Mouse (Mus musculus) cerebellum, adult (tissue): ENCODE data around the gene Vsig10.
"Not testable (repeated sequence)": the region's sequence is repeated elsewhere in the genome, so short reads cannot be mapped to it uniquely, and the experiment has no call there.

Source experiments
- ATAC-seq: cut with Nextera tagmentation; 2 replicates; pipeline ENCODE4 v1.9.2; 2017; ENCODE audit warnings: mild to moderate bottlenecking, moderate library complexity, mixed read lengths; ENCODE audit not compliant: insufficient number of reproducible peaks, low FRiP score, low TSS enrichment

Vsig10 gene

DNA sequence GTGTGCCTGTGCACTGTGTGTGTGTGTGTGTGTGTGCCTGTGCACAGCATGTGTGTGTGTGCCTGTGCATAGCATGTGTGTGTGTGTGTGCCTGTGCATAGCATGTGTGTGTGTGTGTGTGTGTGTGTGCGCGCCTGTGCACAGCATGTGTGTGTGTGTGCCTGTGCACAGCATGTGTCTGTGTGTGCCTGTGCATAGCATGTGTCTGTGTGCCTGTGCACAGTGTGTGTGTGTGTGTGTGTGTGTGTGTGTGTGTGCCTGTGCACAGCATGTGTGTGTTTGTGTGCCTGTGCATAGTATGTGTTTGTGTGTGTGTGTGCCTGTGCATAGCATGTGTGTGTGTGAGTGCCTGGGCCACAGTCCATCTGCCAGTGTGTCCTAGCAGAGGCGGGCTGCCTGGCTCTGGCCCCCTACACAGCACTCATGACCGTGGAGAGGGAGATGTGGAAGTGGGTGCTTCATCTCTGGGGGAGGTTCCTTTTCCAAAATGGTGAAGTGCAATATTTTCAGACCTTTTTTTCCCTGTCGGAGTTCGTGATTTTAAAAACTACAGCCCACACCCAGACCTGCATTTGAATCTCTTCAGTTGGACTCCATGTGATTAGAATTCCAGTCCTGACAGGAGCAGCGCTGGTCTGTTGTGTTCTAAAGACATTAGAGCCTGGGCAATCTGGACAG, 55.6 kb downstream of the Vsig10 start:
- no peak for ATAC-seq

GRCm38 (mm10) chr5:117376331-117376761, 57.5 kb downstream of the Vsig10 start:
- ATAC-seq = no peak

GRCm38 (mm10) chr5:117377731-117378130, 58.8 kb downstream of the Vsig10 start:
- not testable (repeated sequence) for ATAC-seq

- ATAC-seq = no peak
Measured at GRCm38 (mm10) chr5:117380199-117380598, 61.3 kb downstream of the Vsig10 start.

DNA sequence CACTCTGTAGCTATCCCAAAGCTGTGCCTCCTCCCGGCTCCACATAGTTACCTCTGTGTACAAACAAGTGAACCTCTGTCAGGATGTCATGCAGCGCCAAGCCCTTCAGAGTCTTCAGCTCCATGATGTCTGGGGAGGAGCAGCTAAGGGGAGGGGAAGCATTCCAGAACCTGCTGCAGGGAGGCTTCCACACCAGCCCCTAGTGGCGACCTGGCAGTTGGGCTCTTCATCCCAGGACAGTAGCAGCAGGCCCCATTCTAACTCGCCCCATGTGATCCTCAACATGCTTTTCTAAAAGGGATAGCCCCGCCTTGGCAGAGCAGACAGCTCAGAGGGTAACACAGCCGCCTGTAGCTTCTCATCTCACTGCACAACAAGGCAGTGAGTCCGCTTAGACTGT, 62.9 kb downstream of the Vsig10 start:
- ATAC-seq = no peak

- no peak for ATAC-seq
Measured at GRCm38 (mm10) chr5:117383198-117383597, 64.3 kb downstream of the Vsig10 start.

DNA sequence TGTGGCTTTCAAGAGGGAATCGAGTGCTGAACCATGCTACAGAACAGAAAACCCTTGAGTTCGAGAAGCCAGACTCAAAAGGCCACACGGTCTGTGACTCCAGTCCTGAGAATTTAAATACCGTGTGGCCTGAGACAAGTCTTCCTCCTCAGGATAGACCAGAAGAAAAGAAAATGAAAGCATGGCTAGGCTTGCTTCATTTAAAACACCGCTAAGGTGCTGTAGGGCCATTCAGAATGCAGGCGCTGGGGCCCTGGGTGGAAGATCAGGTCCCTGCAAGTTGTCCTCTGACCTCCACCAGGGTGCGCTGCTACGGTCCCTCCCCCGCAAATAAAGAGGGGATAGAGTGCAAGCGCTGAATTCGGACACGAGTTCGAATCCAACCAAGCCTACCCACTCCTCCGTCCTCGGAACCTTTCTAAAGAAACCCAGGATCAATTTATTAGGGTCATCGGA, 69.4 kb downstream of the Vsig10 start:
- 0 out of 2 replicates have a peak, but pooled peaks have one; percentile 50 for ATAC-seq

- ATAC-seq = peak; percentile 96
Measured at GRCm38 (mm10) chr5:117388877-117389276, 70.0 kb downstream of the Vsig10 start, which contains the start of gene Rfc5. Gene Rfc5 (minus strand): TSS chr5:117389047.

- no peak for ATAC-seq
Measured at GRCm38 (mm10) chr5:117390895-117391294, 72.0 kb downstream of the Vsig10 start.

GRCm38 (mm10) chr5:117395834-117396233, 77.0 kb downstream of the Vsig10 start:
- ATAC-seq = no peak

DNA sequence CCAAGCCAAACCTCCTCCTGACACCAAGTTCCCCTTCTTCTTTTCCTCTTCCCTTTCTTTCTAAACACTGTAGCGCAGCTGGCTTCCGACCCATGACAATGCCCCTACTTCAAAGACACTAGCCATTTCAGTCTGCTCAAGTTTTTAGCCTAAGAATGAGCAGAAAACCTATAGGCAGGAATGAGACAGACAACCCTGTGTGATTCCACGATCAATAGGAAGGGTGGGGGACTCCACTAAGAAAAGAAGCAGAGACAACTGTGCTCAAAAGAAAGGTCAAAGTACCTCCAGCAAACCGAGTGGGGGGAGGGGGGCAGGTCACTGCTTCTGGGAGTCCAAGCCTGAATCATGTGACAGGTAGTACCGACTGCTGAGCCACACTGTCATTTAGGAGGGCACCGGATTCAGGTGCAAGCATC, 77.7 kb downstream of the Vsig10 start:
- ATAC-seq = no peak

- no peak for ATAC-seq
Measured at GRCm38 (mm10) chr5:117397371-117397770, 78.5 kb downstream of the Vsig10 start.

GRCm38 (mm10) chr5:117398007-117398550, 79.2 kb downstream of the Vsig10 start:
- ATAC-seq = no peak

- no peak for ATAC-seq
Measured at GRCm38 (mm10) chr5:117399281-117399680, 80.4 kb downstream of the Vsig10 start.

DNA sequence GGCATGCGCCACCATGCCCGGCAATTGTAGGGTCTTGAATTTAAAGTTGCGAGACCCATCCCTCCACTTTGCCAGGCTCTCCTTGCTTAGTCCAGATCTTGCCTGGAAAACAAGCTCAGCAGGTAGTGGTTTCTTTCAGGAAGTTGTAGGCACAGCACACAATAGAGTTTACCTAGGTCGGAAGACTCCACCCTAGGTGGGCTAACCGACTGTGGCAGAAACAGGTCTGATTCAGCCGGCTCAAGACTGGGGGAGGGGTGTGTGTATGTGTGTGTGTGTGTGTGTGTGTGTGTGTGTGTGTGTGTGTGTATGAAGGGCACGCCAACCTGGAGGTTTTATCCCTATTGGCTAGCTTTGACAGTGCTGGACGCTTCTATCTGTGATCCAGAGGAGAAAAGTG, 84.7 kb downstream of the Vsig10 start:
- no peak for ATAC-seq
